Mouse (Mus musculus): Measurements from ENCODE around the gene Card10. TPM values are rescaled to one million over a fixed set of nuclear protein-coding genes. Genes with fewer than 3 reads are reported as not detected.

The Card10 gene
- total RNA-seq, 2 experiments from 2014 or later, result 15.9 to 18.8 TPM

GRCm38 (mm10) chr15:78801971-78802741 is 686 bp downstream of the Card10 start:
- peak; percentile 55 for DNase-seq

DNA sequence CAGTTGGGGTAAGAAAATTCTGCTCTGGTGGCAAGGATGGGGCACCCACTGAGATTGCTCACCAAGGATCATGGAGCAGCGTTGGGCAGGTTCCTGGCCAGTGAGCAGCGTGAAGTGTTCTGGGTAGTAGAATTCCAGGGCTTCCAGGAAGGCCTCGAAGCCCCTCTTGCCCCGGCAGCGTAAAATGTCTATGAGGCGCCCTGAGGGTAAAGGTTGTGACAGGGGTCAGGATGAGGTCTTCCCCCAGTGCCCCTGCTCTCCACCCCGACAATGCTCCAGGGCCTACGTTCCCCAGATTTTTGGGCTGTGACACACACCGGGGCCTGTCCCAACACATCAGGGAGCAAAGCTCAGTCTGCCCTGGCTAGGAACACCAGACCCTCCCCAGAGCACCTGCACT is 1.3 kb downstream of the Card10 start:
- no peak for DNase-seq

- DNase-seq, result no peak
These were observed 3.8 kb downstream of the Card10 start for GRCm38 (mm10) chr15:78799029-78799428.

DNA sequence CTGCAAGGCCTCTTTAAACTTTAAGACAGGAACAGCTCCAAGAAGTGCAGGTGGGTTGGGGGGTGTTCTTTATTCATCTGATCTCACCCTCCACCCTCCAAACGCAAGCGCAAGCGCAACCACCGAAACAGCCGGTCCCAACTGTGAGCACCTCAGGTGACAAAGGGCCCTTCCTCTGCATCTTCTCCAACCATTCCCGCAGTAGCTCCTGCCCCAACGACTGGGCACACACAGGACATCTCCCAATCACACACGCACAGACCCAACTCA is 5.8 kb downstream of the Card10 start:
- DNase-seq, result no peak

DNA sequence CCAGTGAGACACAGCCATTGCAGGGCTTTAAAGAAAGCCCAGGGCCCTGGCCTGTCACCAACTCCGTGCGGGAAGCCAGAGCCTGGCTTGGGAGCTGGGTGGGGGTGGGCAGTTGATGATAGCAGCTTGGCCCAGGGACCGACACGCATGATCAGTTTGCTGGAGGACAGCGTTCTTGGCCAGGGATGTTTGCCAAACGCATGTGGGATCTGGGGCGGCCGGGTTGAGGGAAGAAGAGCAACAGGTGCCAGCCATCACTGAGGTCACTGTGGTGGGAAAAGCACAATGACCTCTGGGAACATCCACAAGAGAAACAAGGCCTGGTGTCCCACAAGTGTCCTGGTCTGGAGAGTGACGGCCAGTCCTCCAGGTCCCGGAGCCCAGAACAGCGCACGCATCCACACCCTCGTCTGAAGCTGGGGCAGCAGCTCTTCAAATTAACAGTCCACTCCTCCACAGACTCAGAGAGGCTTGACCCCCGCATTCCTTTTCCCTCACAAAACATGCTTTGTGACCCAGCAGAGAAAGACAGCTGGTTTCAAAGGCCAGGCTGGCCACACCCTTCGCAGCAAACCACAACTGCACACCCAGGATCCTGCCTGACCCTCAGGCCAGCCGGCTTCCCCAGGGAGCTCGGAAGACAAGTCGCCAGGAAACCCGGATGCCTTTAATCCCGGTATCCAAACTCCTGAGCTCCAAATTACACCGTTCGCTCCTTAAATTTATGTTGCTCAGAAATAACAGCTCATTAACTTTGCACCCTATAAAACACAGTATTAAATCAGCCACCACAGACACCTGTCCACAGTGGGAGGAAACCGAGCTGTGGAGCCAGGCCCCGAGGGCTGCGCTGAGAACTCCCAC is 6.4 kb downstream of the Card10 start:
- peak; percentile 74 for DNase-seq

- DNase-seq, result peak; percentile 8
These were observed 11.9 kb downstream of the Card10 start for GRCm38 (mm10) chr15:78790990-78791389.

GRCm38 (mm10) chr15:78790451-78790850 is 12.4 kb downstream of the Card10 start:
- DNase-seq, result peak; percentile 66

DNA sequence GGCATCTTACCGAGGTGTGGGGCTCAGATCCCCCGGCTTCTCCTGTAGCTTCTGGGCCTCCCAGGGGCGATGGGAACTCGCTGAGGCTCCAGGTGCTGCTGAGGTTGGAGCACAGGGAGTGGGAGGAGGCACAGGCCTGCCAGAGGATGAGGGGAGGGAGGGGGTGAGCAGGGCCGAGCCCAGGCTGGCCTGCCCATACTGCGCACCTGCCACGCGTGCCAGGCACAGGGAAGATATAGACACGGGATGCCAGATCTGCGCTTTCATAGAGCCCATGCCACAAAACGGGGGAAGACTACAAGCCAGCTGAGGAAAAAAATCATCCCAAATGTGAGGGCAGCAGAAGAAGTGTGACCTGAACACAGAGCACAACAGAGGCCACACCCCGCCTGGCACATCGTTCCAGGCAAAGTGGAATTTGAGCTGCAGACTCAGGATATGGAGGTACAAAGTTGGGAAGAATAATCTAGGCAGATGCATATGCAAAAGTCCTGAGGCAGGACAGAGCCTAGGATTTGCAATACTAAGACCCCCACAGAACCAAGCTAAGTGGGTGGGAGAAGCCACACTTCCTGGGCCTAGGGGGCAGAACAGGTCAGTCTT is 13.0 kb downstream of the Card10 start:
- DNase-seq, result peak; percentile 6

DNA sequence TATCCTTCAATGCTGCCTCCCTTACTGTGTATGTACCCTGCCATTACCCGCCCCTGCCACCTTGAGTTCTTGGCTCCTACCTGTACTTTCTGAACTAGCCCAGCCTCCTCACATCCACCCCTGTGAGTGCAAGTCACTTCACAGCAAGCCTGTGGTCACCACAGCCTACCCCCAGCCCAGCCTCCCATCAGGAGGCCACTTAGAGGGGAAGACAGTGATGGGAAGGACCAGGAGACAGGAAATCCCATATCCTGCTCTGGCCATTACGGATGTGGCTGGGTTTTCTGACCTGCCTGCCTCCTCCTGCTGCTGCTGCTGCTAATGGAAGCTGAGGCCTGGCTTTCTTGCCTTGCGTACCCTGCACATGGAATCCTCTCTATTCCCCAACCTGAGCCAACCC is 14.8 kb downstream of the Card10 start:
- DNase-seq, result peak; percentile 45

- no peak for DNase-seq
These were observed 15.5 kb downstream of the Card10 start for GRCm38 (mm10) chr15:78787287-78787856.

DNA sequence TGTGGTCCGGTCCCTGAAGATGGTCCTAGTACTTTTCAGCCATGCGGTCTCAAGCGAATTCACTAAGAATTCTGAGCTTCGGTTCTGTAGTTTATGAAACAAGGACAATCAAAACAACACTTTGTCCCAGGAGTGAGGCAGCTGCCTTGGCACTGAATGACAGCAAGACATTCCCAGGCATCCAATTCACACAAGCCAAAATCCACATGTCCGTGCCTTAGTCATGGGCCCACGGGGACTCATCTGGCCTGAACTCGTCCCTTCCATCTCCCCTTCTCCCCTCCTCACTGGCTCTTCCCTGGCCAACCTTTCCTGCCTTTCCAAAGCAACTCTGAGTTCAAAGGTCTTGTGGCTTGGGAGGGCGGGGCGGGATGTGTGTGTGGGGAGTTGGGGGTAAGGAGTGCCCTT is 16.4 kb downstream of the Card10 start:
- DNase-seq, result no peak

- DNase-seq, result peak; percentile 81
These were observed 16.9 kb downstream of the Card10 start for GRCm38 (mm10) chr15:78785961-78786360.

- no peak for DNase-seq
These were observed 17.6 kb downstream of the Card10 start for GRCm38 (mm10) chr15:78785258-78785657.

- no peak for DNase-seq
These were observed 18.3 kb downstream of the Card10 start for GRCm38 (mm10) chr15:78784520-78784919.

GRCm38 (mm10) chr15:78782348-78783103 is 20.3 kb downstream of the Card10 start:
- DNase-seq, result no peak

DNA sequence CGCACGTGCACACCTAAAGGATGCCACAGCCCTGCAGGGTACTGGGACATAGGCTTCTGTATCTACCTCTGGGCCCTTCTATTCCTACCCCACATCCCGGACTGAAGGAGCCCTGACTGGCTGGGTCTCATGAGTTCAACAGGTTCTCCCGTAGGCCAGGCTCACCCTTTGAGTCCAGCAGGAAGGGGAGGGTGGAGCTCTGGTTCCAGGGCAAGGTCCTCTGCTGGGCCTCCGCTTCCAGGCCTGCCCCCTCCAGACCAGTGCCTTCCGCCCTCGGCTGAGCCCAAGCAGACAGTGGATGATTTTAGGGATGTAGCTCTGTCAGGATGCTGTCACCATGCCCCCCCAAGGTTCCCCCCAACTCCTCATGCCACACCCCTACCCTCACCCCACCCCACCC is 21.9 kb downstream of the Card10 start:
- DNase-seq, result no peak

DNA sequence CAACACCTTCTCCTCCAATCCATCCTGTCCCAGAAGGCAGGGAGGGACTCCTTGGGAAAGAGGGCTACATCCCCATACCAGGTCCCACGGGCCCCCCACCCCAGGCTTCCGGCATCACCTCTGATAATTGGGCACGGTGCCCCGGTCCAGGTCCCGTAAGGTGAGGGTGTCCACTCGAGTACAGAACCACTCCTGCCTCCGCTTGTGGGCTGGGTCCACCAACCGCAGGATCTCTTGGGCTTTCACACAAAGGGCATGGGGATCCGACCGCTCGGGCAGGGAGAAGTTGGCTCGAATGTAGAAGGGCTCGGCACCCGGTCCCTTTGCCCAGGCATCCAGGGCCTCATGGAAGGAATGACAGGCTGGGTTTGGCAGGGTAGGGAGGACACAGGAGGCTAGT is 22.5 kb downstream of the Card10 start:
- DNase-seq, result no peak

DNA sequence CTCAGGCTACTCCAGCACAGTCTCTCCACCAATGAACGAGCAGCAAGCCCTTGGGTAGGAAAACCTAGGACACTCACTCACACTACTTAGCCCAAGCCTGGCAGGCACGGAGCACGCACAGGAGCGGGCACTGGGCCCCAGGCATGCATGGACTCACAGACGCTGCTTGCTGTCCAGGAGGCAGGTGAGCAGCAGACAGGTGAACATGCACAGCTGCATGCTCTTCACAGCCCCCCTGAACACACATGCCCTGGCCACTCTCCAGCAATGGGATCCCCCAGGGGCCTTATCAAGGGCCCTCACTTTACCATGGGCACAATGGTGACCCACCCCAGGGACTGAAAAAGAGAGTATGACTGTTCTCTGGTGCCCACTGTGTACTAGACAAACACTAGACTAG is 23.2 kb downstream of the Card10 start:
- no peak for DNase-seq

DNA sequence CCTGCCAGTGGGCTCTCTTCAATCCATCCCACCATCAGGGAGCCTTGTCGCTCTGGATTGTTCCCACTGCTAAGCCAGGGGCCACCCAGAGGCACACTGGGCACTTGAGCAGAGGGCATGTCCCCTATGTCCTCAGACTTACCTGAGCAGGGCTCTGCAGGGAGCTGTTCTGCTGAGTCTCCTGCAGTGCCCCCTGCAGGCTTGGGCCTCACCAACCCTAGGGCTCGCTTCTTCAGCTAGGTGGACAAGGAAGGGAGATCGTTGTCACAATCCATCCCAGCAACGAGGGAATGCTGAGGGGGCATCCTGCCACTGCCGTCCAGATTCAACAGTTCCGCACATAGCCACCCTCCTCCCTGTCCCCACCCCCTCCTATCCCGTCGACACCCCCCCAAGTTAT is 23.6 kb downstream of the Card10 start:
- DNase-seq, result no peak

DNA sequence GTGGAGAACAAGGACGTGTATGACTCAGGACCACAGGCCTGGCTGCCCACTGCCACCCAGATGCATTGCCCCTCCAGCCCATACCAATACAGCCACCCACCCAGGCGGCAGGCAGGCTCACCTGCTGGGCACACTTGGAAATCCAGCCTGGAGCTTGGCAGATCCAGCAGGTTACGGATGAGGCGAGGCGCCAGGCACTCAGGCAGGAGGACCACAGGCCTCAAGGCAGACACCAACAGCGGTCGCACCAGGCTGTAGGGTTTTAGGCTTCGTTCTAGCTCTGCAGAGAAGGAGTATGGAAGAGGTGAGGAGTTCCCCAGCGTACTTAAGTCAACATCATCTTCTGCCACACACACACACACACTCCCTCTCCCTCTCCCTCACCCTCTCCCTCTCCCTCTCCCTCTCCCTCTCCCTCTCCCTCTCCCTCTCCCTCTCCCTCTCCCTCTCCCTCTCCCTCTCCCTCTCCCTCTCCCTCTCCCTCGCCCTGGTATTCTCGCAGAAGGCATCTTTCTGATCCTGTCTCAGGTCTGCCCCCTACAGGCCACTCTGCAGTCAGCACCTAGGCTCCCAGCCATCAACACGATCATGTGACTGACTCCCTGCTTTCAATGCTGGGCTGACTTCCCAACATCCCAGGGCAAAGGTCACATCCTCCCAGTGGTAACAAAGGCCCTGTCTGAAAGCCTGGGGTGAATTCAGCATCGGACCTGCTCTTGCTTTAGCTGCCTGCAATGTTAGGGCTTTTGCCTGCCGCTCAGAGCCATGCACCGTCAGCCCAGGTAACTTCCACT is 24.6 kb downstream of the Card10 start:
- peak; percentile 95 for DNase-seq

- peak; percentile 79 for DNase-seq
These were observed 29.5 kb downstream of the Card10 start, which contains the start of gene Mfng for GRCm38 (mm10) chr15:78773290-78773729. Mfng (minus strand) TSS chr15:78773475.

Data from heart, postnatal 4 days (tissue).